Mouse (Mus musculus) ES-E14 (cell line): ENCODE measurements around the gene Hmgn3. TPM values are rescaled to one million over a fixed set of nuclear protein-coding genes. Genes with fewer than 3 reads are reported as not detected.

Experiments
- DNase-seq: peaks from one replicate; pipeline ENCODE4 v3.0.0-alpha.2; 2013; ENCODE audit warnings: low read depth, low spot score
- H3K27ac ChIP-seq: 2 replicates; pipeline ENCODE4 v1.5.1; 2012; ENCODE audit warnings: low read depth, mild to moderate bottlenecking, low read length, moderate library complexity, mixed read lengths; ENCODE audit not compliant: poor library complexity, insufficient read depth, severe bottlenecking
- H3K36me3 ChIP-seq: 2 replicates; pipeline ENCODE4 v1.6.1; 2012; ENCODE audit warnings: mild to moderate bottlenecking, low read length, moderate library complexity, mixed read lengths; ENCODE audit not compliant: control insufficient read depth, poor library complexity, insufficient read depth, severe bottlenecking
- H3K4me1 ChIP-seq, 2 experiments: fragments of 150-350 bp in 1 of 2; sonication (generic) in 1 of 2; 2 replicates each; pipeline ENCODE4 v1.6.1; 2012; ENCODE audit warnings: low read length in 2 of 2, mild to moderate bottlenecking in 1 of 2, mixed read lengths in 1 of 2; ENCODE audit not compliant: control insufficient read depth in 2 of 2, insufficient read depth in 2 of 2, poor library complexity in 1 of 2
- H3K4me3 ChIP-seq, 2 experiments: fragments of 150-350 bp in 1 of 2; sonication (generic) in 1 of 2; 2 replicates each; pipeline ENCODE4 v1.5.1; 2012; ENCODE audit warnings: low read length in 2 of 2, low read depth in 1 of 2, mild to moderate bottlenecking in 1 of 2, mixed read lengths in 1 of 2; ENCODE audit not compliant: insufficient read depth in 1 of 2, poor library complexity in 1 of 2, severe bottlenecking in 1 of 2
- H3K9ac ChIP-seq: 2 replicates; pipeline ENCODE4 v1.6.1; 2012; ENCODE audit warnings: low read depth, mild to moderate bottlenecking, low read length, mixed read lengths; ENCODE audit not compliant: poor library complexity, insufficient read depth, severe bottlenecking
- H3K9me3 ChIP-seq: fragments of 150-350 bp; sonication (generic); 2 replicates; pipeline ENCODE4 v1.6.1; 2012; ENCODE audit warnings: low read depth, mild to moderate bottlenecking, low read length; ENCODE audit not compliant: control insufficient read depth, insufficient read depth
- CHD2 ChIP-seq: IDR thresholded peaks from 2 replicates; pipeline ENCODE4 v1.6.1; 2014; ENCODE audit warnings: mild to moderate bottlenecking, low read depth, low read length, inconsistent platforms
- HCFC1 ChIP-seq: IDR thresholded peaks from 2 replicates; pipeline ENCODE4 v1.6.1; 2012; ENCODE audit warnings: low read length, inconsistent platforms, borderline replicate concordance; ENCODE audit not compliant: insufficient read depth
- MAFK ChIP-seq: IDR thresholded peaks from 2 replicates; pipeline ENCODE4 v1.6.1; 2014; ENCODE audit warnings: mild to moderate bottlenecking, low read depth, low read length, inconsistent platforms; ENCODE audit not compliant: insufficient read depth
- ZC3H11A ChIP-seq: IDR thresholded peaks from 2 replicates; pipeline ENCODE4 v1.6.1; 2012; ENCODE audit warnings: low read depth, mild to moderate bottlenecking, inconsistent platforms, low read length, borderline replicate concordance
- ZNF384 ChIP-seq: IDR thresholded peaks from 2 replicates; pipeline ENCODE4 v1.6.1; 2012; ENCODE audit warnings: low read depth, low read length, inconsistent platforms
- in situ Hi-C, 2 experiments: fragments of 600-800 bp; cut with MboI; formaldehyde crosslinking; loops; one replicate each; pipeline ENCODE4 v1.15.1; 2025; ENCODE audit warnings: low sequenced_read_pairs in 2 of 2, inconsistent platforms in 1 of 2; ENCODE audit not compliant: unreplicated experiment in 2 of 2
- total RNA-seq: library from RNA; depleted of rRNA; stranded (reverse); fragments of 300-350 nt; gene quantifications from 2 replicates; pipeline ENCODE4 v1.2.3, GENCODE M21; 2012

Hmgn3 gene
- total RNA-seq, 1 experiment: 9.2 TPM

DNA sequence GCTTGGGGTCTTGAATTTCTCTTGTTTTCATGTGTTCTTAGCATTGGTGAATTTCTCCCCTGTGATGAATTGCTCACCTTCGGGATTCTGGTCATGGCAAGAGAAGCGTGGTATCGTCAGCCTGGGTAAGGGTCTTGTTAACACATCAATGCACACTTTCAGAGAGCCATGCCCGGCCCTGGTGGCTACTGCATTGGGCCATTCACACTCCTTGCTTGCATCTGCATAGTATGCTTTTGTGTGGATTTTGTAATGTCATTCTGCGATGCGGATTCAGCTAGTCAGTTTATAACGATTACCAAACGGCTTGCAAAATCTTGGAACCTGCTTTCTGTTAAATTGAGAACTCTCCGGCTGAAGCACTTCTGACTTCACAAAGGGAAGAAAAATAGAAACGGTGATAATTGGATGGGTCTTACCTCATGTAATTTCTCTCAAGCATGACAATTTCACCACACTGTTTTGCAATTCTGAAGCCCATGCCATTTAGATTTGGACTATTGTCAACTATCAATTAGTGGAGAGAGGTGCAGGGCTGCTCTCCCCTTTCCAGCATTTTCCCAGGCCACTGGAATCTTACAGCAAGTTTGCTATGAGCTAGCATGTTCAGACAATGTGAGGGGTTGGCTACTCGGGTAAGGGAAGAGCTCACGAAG, 47.7 kb downstream of the Hmgn3 start:
- Histone ChIP-seq H3K4me1 (no peaks in the 10 kb centered on the region), H3K9me3 (no peaks in the 10 kb centered on the region), H3K27ac (no peak overlapping the region), H3K4me3 (no peak overlapping the region), H3K9ac (no peak overlapping the region), H3K36me3 (no peaks in the 10 kb centered on the region)
- DNase-seq: no peak
- in situ Hi-C loops: no loop called here
- TF ChIP-seq HCFC1 (no peak), CHD2 (no peak), ZNF384 (no peak), MAFK (no peak), ZC3H11A (no peak)

DNA sequence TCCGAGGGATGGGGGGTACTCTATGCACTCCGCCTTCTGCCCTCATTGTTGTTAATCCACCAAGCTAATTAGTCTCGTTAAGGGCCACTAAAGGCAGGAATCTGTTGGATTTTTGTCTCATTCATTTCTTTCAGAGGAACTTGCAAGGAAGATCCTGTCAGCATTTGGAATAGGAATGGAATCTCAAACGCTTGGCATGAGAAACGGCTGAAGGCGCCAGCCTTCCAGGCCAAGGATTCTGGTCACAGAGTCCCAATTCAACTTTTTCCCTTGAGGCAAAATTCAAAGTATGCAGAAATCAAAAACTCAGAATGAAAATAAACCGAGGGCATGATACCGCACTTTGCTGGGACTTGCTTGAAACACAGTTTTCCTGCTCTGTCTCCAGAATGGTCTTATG, 48.7 kb downstream of the Hmgn3 start:
- Histone ChIP-seq H3K4me1 (no peaks in the 10 kb centered on the region), H3K27ac (no peak overlapping the region), H3K4me3 (no peak overlapping the region), H3K36me3 (no peaks in the 10 kb centered on the region), H3K9ac (no peak overlapping the region), H3K9me3 (no peaks in the 10 kb centered on the region)
- DNase-seq: no peak
- TF ChIP-seq MAFK (no peak), HCFC1 (no peak), ZC3H11A (no peak), CHD2 (no peak), ZNF384 (no peak)
- in situ Hi-C loops: no loop called here

DNA sequence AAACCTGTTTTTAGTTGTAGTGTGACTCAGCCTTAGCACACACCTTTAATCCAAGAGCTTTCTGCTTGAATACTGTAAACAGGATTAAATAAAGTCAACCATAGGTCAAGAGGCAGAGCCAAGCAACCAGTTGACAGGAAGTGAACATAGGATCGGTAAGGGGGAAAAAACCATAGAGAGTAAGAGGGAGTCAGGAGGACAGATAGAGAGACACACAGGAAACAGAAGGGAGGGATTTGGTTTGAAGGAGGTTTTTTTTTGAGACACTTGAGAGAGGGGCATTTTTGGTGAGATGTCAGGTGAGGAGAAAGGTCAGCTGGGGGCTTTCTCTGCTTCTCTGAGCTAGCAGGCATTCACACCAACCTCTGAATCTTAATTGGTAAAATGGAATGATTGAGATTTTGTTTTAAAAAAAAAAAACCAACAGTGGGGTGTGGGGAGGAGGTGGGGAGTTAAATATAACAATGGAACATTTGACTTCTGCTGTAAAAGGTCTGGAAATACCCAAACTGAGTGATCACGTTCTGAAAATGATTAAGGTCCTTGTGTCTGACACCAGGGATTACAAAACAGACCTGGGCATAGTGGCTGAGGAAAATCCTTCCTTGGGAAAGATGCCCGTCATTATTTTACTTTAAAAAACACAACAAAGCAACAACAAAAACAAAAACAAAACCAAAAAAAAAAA, 51.7 kb downstream of the Hmgn3 start:
- Histone ChIP-seq H3K9me3 (no peaks in the 10 kb centered on the region), H3K4me1 (no peaks in the 10 kb centered on the region), H3K4me3 (no peak overlapping the region), H3K27ac (no peak overlapping the region), H3K36me3 (no peaks in the 10 kb centered on the region), H3K9ac (no peak overlapping the region)
- in situ Hi-C loops: no loop called here
- TF ChIP-seq MAFK: no peak
- no peak for TF ChIP-seq CHD2
- no peak for TF ChIP-seq ZC3H11A
- no peak for TF ChIP-seq ZNF384
- no peak for TF ChIP-seq HCFC1
- no peak for DNase-seq

DNA sequence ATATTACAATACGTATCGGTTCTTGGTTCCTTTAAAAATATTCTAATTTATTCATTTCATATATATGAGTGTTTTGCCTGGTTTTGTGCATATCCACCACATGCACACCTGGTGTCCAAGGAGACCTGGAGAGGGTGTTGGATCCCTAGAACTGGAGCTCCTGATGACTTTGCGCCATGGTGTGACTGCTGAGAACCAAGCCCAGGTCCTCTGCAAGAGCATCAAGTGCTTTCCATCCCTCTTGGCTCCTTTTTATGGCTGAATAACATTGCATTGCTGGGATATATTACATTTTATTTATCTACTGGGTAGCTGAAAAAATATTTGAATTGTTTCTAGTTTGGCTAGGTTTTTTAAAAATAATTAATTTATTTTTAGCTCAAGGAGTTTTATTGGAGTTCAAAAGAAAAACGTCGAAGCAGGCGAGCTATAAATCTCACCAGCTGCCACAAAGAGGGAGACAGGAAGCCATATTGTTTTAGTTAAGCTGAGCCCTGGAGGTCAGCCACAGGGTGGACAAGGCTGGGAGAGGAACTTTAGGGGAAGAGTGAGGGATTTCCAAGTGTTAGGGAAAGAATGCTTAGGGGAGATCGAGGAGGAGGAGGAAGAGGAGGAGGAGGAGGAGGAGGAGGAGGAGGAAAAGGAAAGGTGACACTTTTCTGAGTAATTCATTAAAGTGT, 62.6 kb downstream of the Hmgn3 start:
- Histone ChIP-seq H3K4me3 (no peak overlapping the region), H3K4me1 (no peaks in the 10 kb centered on the region), H3K27ac (no peak overlapping the region), H3K36me3 (no peaks in the 10 kb centered on the region), H3K9me3 (no peaks in the 10 kb centered on the region), H3K9ac (no peak overlapping the region)
- TF ChIP-seq ZC3H11A: no peak
- TF ChIP-seq CHD2: no peak
- TF ChIP-seq MAFK: no peak
- TF ChIP-seq HCFC1: no peak
- TF ChIP-seq ZNF384: no peak
- in situ Hi-C loops: no loop called here
- DNase-seq: no peak
